Mouse (Mus musculus): ENCODE results near the gene 6030468B19Rik. TPM values are rescaled to one million over a fixed set of nuclear protein-coding genes. Genes with fewer than 3 reads are reported as not detected.
A peak's percentile ranks its signal among the peaks of the same experiment; 100 is the strongest.
"Not testable (repeated sequence)": the region's sequence is repeated elsewhere in the genome, so short reads cannot be mapped to it uniquely, and the experiment has no call there.

6030468B19Rik gene
- polyA plus RNA-seq, 1 experiment from 2014 or later: 0.42 TPM

- peak; percentile 84 for ATAC-seq (ENCODE audit: low FRiP score, low read depth)
- peak overlapping the region; percentile 66 for H3K4me3 ChIP-seq
- peaks cover 18% of the 10 kb centered on the region for H3K4me1 ChIP-seq
- peak overlapping the region; percentile 98 for H3K4me2 ChIP-seq (replicated peaks)
- no peak overlapping the region for H3K27ac ChIP-seq
- peaks cover 9% of the 10 kb centered on the region; the same call in 1 of the 2 replicates for H3K27me3 ChIP-seq (replicated peaks)
- H3K9ac ChIP-seq: peak overlapping the region; percentile 54
- under 1% methylated on average over 21 of the region's 21 CpGs for WGBS
- H3K9me3 ChIP-seq: no peaks in the 10 kb centered on the region
- H3K36me3 ChIP-seq: peaks cover 22% of the 10 kb centered on the region
Measured at GRCm38 (mm10) chr11:117810401-117811046, 13.1 kb downstream of the 6030468B19Rik start.

DNA sequence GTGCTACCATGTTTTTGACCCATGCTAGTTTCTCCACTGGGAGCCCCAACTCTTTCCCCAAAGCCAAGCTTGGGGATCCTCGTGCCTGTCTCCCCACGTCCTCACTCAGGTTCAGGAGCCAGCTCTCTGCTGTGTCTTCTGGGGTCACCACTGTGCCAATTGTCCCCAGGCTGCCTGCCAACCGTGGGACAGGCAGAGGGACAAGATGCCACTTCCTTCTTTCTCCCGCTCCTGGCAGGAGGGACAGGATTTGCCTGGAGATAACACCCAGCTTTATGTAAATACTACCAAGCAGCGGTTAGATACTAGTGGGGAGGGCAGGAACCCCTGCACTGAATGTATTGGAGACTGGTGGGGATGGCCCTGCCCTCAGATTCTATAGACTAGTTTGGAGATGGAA, 16.4 kb downstream of the 6030468B19Rik start:
- H3K27me3 ChIP-seq (replicated peaks): peaks cover 9% of the 10 kb centered on the region; the same call in 1 of the 2 replicates
- H3K4me2 ChIP-seq (replicated peaks): no peak overlapping the region
- no peak overlapping the region for H3K9ac ChIP-seq
- peaks cover 33% of the 10 kb centered on the region for H3K36me3 ChIP-seq
- WGBS: 86% methylated on average over 5 of the region's 5 CpGs
- ATAC-seq (ENCODE audit: low FRiP score, low read depth): no peak
- H3K27ac ChIP-seq: no peak overlapping the region
- H3K9me3 ChIP-seq: no peaks in the 10 kb centered on the region
- H3K4me3 ChIP-seq: no peak overlapping the region
- peaks cover 18% of the 10 kb centered on the region for H3K4me1 ChIP-seq

GRCm38 (mm10) chr11:117814704-117815366, 17.4 kb downstream of the 6030468B19Rik start:
- Histone ChIP-seq H3K27ac (no peak overlapping the region), H3K27me3 (replicated peaks) (peaks cover 4% of the 10 kb centered on the region; the same call in 1 of the 2 replicates), H3K4me1 (peaks cover 21% of the 10 kb centered on the region), H3K9ac (no peak overlapping the region), H3K36me3 (peaks cover 33% of the 10 kb centered on the region), H3K4me3 (no peak overlapping the region), H3K4me2 (replicated peaks) (no peak overlapping the region), H3K9me3 (no peaks in the 10 kb centered on the region)
- ATAC-seq (ENCODE audit: low FRiP score, low read depth): no peak
- 97% methylated on average over 6 of the region's 6 CpGs for WGBS

GRCm38 (mm10) chr11:117815850-117816249, 18.4 kb downstream of the 6030468B19Rik start:
- H3K4me3 ChIP-seq; H3K27me3 ChIP-seq (replicated peaks); H3K4me2 ChIP-seq (replicated peaks); ATAC-seq (ENCODE audit: low FRiP score, low read depth); H3K9ac ChIP-seq; H3K9me3 ChIP-seq; H3K27ac ChIP-seq: not testable (repeated sequence)
- Histone ChIP-seq H3K4me1 (peaks cover 11% of the 10 kb centered on the region), H3K36me3 (peaks cover 38% of the 10 kb centered on the region)
- WGBS: 87% methylated on average over 9 of the region's 9 CpGs

GRCm38 (mm10) chr11:117816389-117816996, 19.0 kb downstream of the 6030468B19Rik start:
- no peak for ATAC-seq (ENCODE audit: low FRiP score, low read depth)
- WGBS: 91% methylated on average over 13 of the region's 13 CpGs
- no peak overlapping the region for H3K27ac ChIP-seq
- H3K4me1 ChIP-seq: peaks cover 9% of the 10 kb centered on the region
- no peak overlapping the region for H3K4me2 ChIP-seq (replicated peaks)
- peaks cover 43% of the 10 kb centered on the region for H3K36me3 ChIP-seq
- H3K9ac ChIP-seq: no peak overlapping the region
- no peaks in the 10 kb centered on the region for H3K27me3 ChIP-seq (replicated peaks)
- H3K9me3 ChIP-seq: no peaks in the 10 kb centered on the region
- H3K4me3 ChIP-seq: no peak overlapping the region

DNA sequence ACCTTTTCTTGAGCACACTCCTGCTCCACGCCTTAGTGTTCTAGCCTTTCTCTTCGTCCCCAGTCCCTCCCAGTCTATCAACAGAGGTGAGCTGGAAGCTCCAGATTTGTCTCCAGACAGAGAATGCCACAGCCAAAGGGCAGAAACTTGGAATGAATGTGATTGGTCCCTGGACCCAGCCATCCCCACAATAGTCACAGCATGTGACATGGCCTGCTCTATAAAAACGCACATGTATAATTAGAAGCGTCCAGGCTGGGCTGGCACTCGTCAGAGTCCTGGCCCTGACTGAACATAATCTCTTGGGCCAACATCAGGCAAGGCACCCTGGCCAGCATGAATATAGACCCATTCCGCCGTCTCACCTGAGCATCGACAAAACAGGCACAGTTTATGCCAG, 21.6 kb downstream of the 6030468B19Rik start:
- Histone ChIP-seq H3K27me3 (replicated peaks) (no peaks in the 10 kb centered on the region), H3K4me2 (replicated peaks) (no peak overlapping the region), H3K9me3 (no peaks in the 10 kb centered on the region), H3K9ac (no peak overlapping the region), H3K4me3 (no peak overlapping the region), H3K36me3 (peaks cover 41% of the 10 kb centered on the region), H3K4me1 (peaks cover 12% of the 10 kb centered on the region), H3K27ac (no peak overlapping the region)
- no peak for ATAC-seq (ENCODE audit: low FRiP score, low read depth)
- WGBS: 70% methylated on average over 8 of the region's 8 CpGs

- Histone ChIP-seq H3K36me3 (peaks cover 33% of the 10 kb centered on the region), H3K4me1 (peaks cover 17% of the 10 kb centered on the region), H3K9me3 (no peaks in the 10 kb centered on the region), H3K27me3 (replicated peaks) (no peaks in the 10 kb centered on the region), H3K4me3 (no peak overlapping the region), H3K9ac (no peak overlapping the region), H3K4me2 (replicated peaks) (no peak overlapping the region), H3K27ac (no peak overlapping the region)
- no peak for ATAC-seq (ENCODE audit: low FRiP score, low read depth)
- 96% methylated on average over 7 of the region's 7 CpGs for WGBS
Measured at GRCm38 (mm10) chr11:117820173-117820572, 22.7 kb downstream of the 6030468B19Rik start.

GRCm38 (mm10) chr11:117821868-117822267, 24.4 kb downstream of the 6030468B19Rik start:
- 92% methylated on average over 9 of the region's 9 CpGs for WGBS
- Histone ChIP-seq H3K4me3 (no peak overlapping the region), H3K4me2 (replicated peaks) (no peak overlapping the region), H3K9ac (no peak overlapping the region), H3K4me1 (peaks cover 32% of the 10 kb centered on the region), H3K36me3 (peaks cover 25% of the 10 kb centered on the region), H3K27me3 (replicated peaks) (no peaks in the 10 kb centered on the region), H3K9me3 (no peaks in the 10 kb centered on the region), H3K27ac (no peak overlapping the region)
- no peak for ATAC-seq (ENCODE audit: low FRiP score, low read depth)

DNA sequence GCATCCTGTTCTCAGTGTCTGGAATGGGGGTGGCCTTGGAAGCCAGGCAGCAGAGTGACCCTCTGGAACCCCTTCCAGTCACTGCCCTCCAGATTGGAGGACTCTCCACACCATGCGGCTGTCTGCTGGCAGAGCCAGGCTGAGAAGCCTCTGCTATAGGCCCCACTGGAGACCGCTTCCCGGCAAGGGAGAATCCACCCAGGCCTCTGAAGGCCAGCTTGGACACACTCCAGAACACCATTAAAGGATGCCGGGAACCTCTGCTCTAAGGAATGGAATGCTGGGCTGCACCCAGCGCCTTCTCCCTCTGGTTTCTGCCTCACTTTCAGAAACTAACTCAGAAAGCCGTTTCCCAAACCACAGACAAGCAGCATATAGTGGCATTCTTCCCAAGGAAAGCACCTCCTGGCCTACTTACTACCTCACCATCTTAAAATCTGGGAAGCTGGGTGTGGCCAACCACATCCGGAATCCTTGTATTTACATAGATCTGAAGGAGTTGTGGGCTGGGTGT, 25.3 kb downstream of the 6030468B19Rik start:
- ATAC-seq (ENCODE audit: low FRiP score, low read depth): no peak
- Histone ChIP-seq H3K9me3 (no peaks in the 10 kb centered on the region), H3K9ac (no peak overlapping the region), H3K27ac (no peak overlapping the region), H3K36me3 (peaks cover 19% of the 10 kb centered on the region), H3K4me2 (replicated peaks) (no peak overlapping the region), H3K4me3 (no peak overlapping the region), H3K4me1 (peaks cover 40% of the 10 kb centered on the region), H3K27me3 (replicated peaks) (no peaks in the 10 kb centered on the region)
- WGBS: 90% methylated on average over 7 of the region's 7 CpGs

DNA sequence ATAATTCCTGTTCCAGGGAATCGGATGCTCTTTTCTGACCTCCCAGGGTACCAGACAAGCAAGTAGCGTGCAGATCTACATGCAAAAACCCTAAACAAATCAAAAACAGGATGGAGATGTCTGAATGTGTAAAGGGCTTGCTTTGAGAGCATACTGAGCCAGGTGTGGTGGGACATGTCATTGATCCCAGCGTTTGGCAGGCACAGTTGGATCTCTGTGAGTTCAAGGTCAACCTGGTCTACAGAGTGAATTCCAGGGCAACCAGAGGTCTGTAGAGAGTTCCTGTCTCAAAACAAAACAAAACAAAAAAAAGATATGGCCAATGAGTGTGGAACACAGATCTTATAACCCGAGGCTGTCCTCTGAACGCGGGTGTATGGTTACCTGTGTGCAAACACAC, 26.0 kb downstream of the 6030468B19Rik start:
- 93% methylated on average over 6 of the region's 6 CpGs for WGBS
- H3K27ac ChIP-seq: no peak overlapping the region
- no peak for ATAC-seq (ENCODE audit: low FRiP score, low read depth)
- no peaks in the 10 kb centered on the region for H3K27me3 ChIP-seq (replicated peaks)
- H3K36me3 ChIP-seq: peaks cover 19% of the 10 kb centered on the region
- H3K9ac ChIP-seq: no peak overlapping the region
- no peak overlapping the region for H3K4me2 ChIP-seq (replicated peaks)
- no peak overlapping the region for H3K4me3 ChIP-seq
- H3K4me1 ChIP-seq: peaks cover 45% of the 10 kb centered on the region
- no peaks in the 10 kb centered on the region for H3K9me3 ChIP-seq

- no peaks in the 10 kb centered on the region for H3K9me3 ChIP-seq
- H3K36me3 ChIP-seq: peaks cover 19% of the 10 kb centered on the region
- H3K4me2 ChIP-seq (replicated peaks): peak overlapping the region; percentile 78
- H3K4me3 ChIP-seq: 0 out of 2 replicates have a peak overlapping the region, but pooled peaks have one; percentile 45
- peak overlapping the region; percentile 14; the same call in 1 of the 2 replicates for H3K9ac ChIP-seq
- no peak overlapping the region for H3K27ac ChIP-seq
- H3K4me1 ChIP-seq: peaks cover 40% of the 10 kb centered on the region
- no peaks in the 10 kb centered on the region for H3K27me3 ChIP-seq (replicated peaks)
- WGBS: 25% methylated on average over 23 of the region's 23 CpGs
- ATAC-seq (ENCODE audit: low FRiP score, low read depth): peak; percentile 82
Measured at GRCm38 (mm10) chr11:117824060-117824969, 26.9 kb downstream of the 6030468B19Rik start.
